Mouse (Mus musculus): ENCODE results near the gene Prl3d3. TPM values are rescaled to one million over a fixed set of nuclear protein-coding genes. Genes with fewer than 3 reads are reported as not detected.
"Not testable (repeated sequence)": the region's sequence is repeated elsewhere in the genome, so short reads cannot be mapped to it uniquely, and the experiment has no call there.

Prl3d3 gene
- not detected in 2 replicates for polyA plus RNA-seq (2015; fragmentation: Nextera tagmentation; extraction: Ambion mirVana)

DNA sequence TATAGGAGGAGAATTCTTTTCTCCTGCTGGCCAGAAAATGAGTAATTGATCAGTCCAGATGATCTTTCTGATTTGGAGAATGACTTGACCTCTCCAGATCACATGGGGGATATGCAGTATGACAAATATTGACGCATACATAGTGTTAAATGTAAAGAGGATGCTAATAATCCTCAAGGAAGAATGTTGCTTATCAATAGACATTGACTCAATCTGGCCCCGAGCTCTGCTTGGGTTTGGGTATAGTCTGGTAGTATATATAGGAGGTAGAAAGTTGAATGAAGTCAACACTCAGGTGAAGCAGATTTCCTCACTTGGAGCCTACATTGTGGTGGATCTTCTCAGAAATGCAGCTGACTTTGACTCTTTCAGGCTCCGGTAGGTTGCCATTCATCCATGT is at the start of gene Prl3d3:
TSS of gene Prl3d3 (plus strand) at position 301 of the 400 bp plus-strand sequence.
- ATAC-seq (ENCODE audit: insufficient number of reproducible peaks, insufficient read depth, low FRiP score, low TSS enrichment, low read depth); H3K4me2 ChIP-seq; H3K9ac ChIP-seq; H3K27ac ChIP-seq; H3K27me3 ChIP-seq; H3K4me1 ChIP-seq; H3K4me3 ChIP-seq; H3K36me3 ChIP-seq; H3K9me3 ChIP-seq: not testable (repeated sequence)
- 96% methylated on average over 3 of the region's 3 CpGs for WGBS

DNA sequence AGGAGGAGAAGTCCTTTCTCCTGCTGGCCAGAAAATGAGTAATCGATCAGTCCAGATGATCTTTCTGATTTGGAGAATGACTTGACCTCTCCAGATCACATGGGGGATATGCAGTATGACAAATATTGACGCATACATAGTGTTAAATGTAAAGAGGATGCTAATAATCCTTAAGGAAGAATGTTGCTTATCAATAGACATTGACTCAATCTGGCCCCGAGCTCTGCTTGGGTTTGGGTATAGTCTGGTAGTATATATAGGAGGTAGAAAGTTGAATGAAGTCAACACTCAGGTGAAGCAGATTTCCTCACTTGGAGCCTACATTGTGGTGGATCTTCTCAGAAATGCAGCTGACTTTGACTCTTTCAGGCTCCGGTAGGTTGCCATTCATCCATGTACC is 35.2 kb upstream of the Prl3d3 start, which contains the start of gene Prl3d2:
TSS of gene Prl3d2 (plus strand) at position 301 of the 400 bp plus-strand sequence.
- H3K9ac ChIP-seq; H3K36me3 ChIP-seq; H3K4me1 ChIP-seq; H3K4me2 ChIP-seq; H3K9me3 ChIP-seq; ATAC-seq (ENCODE audit: insufficient number of reproducible peaks, insufficient read depth, low FRiP score, low TSS enrichment, low read depth); H3K4me3 ChIP-seq; H3K27ac ChIP-seq; H3K27me3 ChIP-seq: not testable (repeated sequence)
- WGBS, result 91% methylated on average over 4 of the region's 4 CpGs

DNA sequence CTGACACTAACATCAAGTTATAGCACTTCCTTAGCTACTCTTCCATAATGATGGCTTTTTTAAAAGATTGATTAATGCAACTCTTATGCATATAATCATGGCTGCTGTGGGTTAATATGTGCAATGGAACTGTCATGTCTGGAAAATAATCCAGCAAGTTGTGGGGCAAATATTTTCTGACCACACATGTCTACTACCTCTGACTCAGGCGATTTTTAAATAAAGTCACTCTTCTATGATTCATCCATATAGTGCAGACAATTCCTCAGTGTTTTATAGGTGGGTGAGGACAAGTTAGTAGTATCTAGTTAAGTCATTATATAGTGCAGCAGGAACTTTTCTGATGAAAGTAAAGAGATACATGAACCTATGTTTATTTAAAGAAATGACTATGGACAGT is 8.3 kb upstream of the Prl3d3 start:
- Histone ChIP-seq H3K4me2 (no peak overlapping the region), H3K27ac (no peak overlapping the region), H3K4me1 (no peaks in the 10 kb centered on the region), H3K4me3 (no peak overlapping the region), H3K36me3 (no peaks in the 10 kb centered on the region), H3K27me3 (no peaks in the 10 kb centered on the region), H3K9ac (no peak overlapping the region), H3K9me3 (no peaks in the 10 kb centered on the region)
- 67% methylated on average over 1 of the region's 1 CpGs for WGBS
- ATAC-seq (ENCODE audit: insufficient number of reproducible peaks, insufficient read depth, low FRiP score, low TSS enrichment, low read depth), result no peak

DNA sequence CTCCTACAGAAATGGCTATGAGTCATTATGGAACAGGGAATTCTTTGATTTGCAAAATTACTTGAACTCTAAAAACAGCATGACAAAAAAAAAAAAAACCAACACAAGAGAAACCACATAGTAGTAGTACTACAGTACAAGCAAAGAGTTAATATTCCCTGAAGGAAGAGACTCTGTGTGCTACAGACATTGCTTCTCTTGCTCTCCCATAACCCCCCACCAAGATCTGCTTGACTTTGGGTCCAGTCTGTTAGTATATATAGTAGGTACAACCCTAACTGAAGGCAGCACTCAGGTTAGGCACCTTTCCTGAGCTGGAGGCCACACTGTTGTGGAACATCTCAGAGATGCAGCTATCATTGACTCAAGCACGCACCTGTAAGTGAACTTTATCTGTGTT is 39.8 kb downstream of the Prl3d3 start, which contains the start of gene Prl3c1:
TSS of gene Prl3c1 (plus strand) at position 301 of the 400 bp plus-strand sequence.
- H3K27me3 ChIP-seq, result no peaks in the 10 kb centered on the region
- no peak within 1 kb of the TSS for H3K4me2 ChIP-seq
- no peak within 1 kb of the TSS for H3K9ac ChIP-seq
- H3K27ac ChIP-seq, result no peak within 1 kb of the TSS
- H3K4me3 ChIP-seq, result no peak within 1 kb of the TSS
- no peaks in the 10 kb centered on the region for H3K36me3 ChIP-seq
- H3K9me3 ChIP-seq, result no peaks in the 10 kb centered on the region
- 78% methylated on average over 1 of the region's 1 CpGs for WGBS
- no peaks in the 10 kb centered on the region for H3K4me1 ChIP-seq
- no peak for ATAC-seq (ENCODE audit: insufficient number of reproducible peaks, insufficient read depth, low FRiP score, low TSS enrichment, low read depth)

Other genes with a start within 250 kb of the Prl3d3 start
- gene Prl, start 99.2 kb upstream of the Prl3d3 start, polyA plus RNA-seq (2015; fragmentation: Nextera tagmentation; extraction: Ambion mirVana), result not detected in 2 replicates
- not detected in 2 replicates for gene Prl3d1, start 62.6 kb upstream of the Prl3d3 start, polyA plus RNA-seq (2015; fragmentation: Nextera tagmentation; extraction: Ambion mirVana)
- not detected in 2 replicates for gene Prl3d2, start 35.1 kb upstream of the Prl3d3 start, polyA plus RNA-seq (2015; fragmentation: Nextera tagmentation; extraction: Ambion mirVana)
- gene Prl3c1, start 39.9 kb downstream of the Prl3d3 start, polyA plus RNA-seq (2015; fragmentation: Nextera tagmentation; extraction: Ambion mirVana), result not detected in 2 replicates
- not detected in 2 replicates for gene Prl3b1, start 85.1 kb downstream of the Prl3d3 start, polyA plus RNA-seq (2015; fragmentation: Nextera tagmentation; extraction: Ambion mirVana)
- gene Prl3a1, start 102.6 kb downstream of the Prl3d3 start, polyA plus RNA-seq (2015; fragmentation: Nextera tagmentation; extraction: Ambion mirVana), result not detected in 2 replicates
- gene Prl6a1, start 155.8 kb downstream of the Prl3d3 start, polyA plus RNA-seq (2015; fragmentation: Nextera tagmentation; extraction: Ambion mirVana), result not detected in 2 replicates
- not detected in 2 replicates for gene Prl8a2, start 188.9 kb downstream of the Prl3d3 start, polyA plus RNA-seq (2015; fragmentation: Nextera tagmentation; extraction: Ambion mirVana)
- gene Prl2b1, start 234.1 kb downstream of the Prl3d3 start, polyA plus RNA-seq (2015; fragmentation: Nextera tagmentation; extraction: Ambion mirVana), result not detected in 2 replicates